Mouse (Mus musculus): Measurements from ENCODE around the gene Srrd.
"Not testable (repeated sequence)": the region's sequence is repeated elsewhere in the genome, so short reads cannot be mapped to it uniquely, and the experiment has no call there.

The Srrd gene

DNA sequence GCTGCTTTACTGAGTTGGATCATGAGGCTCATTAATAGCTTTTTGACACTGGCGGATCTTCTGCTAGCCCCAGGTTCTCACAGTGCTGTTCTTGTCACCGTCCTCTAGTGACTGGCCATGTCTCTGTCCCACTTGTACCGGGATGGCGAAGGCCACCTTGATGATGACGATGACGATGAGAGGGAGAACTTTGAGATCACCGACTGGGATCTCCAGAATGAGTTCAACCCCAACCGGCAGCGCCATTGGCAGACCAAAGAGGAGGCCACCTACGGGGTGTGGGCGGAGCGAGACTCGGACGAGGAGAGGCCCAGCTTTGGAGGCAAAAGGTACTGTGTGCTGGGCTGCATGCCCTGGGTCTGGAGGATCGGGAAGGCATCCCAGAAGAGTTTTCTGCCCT, 15.0 kb downstream of the Srrd start:
- Histone ChIP-seq H3K27me3 (ENCODE audit: insufficient read depth, low read length) (no peaks in the 10 kb centered on the region), H3K4me3 (replicated peaks; ENCODE audit: low read length) (no peak overlapping the region), H3K4me1 (replicated peaks; ENCODE audit: low read depth, low read length) (peaks cover 44% of the 10 kb centered on the region), H3K36me3 (ENCODE audit: insufficient read depth, low read length) (peaks cover 55% of the 10 kb centered on the region), H3K9me3 (ENCODE audit: low read length) (no peaks in the 10 kb centered on the region)
- TF ChIP-seq CTCF (conservative IDR thresholded peaks at IDR 0.05; ENCODE audit: low read length) (no peak), NANOG (IDR thresholded peaks at IDR 0.05; ENCODE audit: borderline replicate concordance, low read length) (no peak), POU5F1 (IDR thresholded peaks at IDR 0.05; ENCODE audit: borderline replicate concordance, low read length) (no peak)

DNA sequence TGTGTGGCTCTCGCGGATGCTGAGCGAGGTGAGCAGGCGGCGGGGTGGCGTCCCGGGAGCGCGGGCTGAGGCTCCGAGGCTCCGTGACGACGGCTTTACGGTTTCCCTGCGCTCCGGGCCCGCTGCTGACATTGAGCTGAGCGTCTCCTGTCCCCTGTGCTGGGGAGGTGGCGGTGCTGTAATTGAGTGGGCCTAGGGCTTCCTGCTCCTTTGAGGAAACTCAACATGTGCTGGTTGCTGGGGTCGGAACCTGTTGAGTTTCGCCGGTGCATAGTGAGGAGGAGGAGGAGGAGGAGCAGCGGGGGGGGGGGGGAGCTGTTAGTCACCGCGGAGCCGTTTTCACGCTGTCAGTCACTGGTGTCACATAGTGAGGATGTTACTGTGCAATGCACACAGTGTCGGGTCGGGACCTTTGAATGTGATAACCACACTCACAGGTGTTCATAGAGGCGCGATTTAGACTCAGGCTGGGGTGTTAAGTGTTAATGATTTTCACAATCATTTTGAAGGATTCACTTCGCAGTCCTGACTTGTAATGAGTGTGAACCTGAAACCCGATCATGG, 16.3 kb downstream of the Srrd start:
- H3K27me3 ChIP-seq (ENCODE audit: insufficient read depth, low read length): no peaks in the 10 kb centered on the region
- peaks cover 42% of the 10 kb centered on the region for H3K36me3 ChIP-seq (ENCODE audit: insufficient read depth, low read length)
- H3K4me1 ChIP-seq (replicated peaks; ENCODE audit: low read depth, low read length): peaks cover 37% of the 10 kb centered on the region
- no peaks in the 10 kb centered on the region for H3K9me3 ChIP-seq (ENCODE audit: low read length)
- TF ChIP-seq CTCF (conservative IDR thresholded peaks at IDR 0.05; ENCODE audit: low read length) (no peak), NANOG (IDR thresholded peaks at IDR 0.05; ENCODE audit: borderline replicate concordance, low read length) (no peak), POU5F1 (IDR thresholded peaks at IDR 0.05; ENCODE audit: borderline replicate concordance, low read length) (no peak)
- H3K4me3 ChIP-seq (replicated peaks; ENCODE audit: low read length): peak overlapping the region; percentile 99

DNA sequence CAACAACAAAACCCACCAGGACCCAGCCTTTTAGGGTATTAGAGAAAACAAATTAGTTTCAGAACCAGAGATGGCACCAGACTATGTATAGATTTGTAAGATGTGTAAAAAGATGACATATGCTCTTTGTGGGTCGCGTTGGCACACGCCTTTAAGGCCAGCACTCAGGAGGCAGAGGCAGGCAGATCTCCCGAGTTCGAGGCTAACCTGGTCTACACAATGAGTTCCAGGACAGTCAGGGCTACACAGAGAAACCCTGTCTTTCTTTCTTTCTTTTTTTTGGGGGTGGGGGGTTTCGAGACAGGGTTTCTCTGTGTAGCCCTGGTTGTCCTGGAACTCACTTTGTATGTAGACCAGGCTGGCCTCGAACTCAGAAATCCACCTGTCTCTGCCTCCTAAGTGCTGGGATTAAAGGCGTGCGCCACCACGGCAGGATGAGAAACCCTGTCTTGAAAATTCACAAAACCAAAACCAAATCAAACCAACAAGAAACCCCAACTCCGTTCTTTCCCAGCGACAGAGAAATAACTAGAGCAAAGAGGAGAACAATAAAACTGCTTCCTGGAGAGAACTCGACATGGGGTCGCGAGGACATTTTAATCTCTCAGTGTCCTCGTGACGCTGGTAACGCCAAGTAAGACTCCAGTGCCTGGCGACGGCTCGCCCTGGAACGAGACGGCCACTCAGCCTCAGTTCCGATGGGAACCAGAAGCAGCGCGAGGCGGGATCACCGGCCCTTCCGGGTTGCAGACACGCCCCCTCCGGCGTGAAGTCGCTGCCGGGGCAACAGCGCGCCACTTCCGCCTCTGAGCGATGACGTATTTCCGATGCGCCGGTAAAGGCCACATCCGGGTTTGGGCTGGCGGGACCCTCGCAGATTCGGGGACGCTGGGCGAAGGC, 17.0 kb downstream of the Srrd start, which contains the start of gene Tfip11:
Gene Tfip11, plus strand, starts transcription at position 813 of the 900 bp plus-strand sequence.
- Histone ChIP-seq H3K4me1 (replicated peaks; ENCODE audit: low read depth, low read length) (peaks cover 39% of the 10 kb centered on the region), H3K4me3 (replicated peaks; ENCODE audit: low read length) (peak within 1 kb of the TSS; percentile 99), H3K9me3 (ENCODE audit: low read length) (no peaks in the 10 kb centered on the region), H3K27me3 (ENCODE audit: insufficient read depth, low read length) (no peaks in the 10 kb centered on the region), H3K36me3 (ENCODE audit: insufficient read depth, low read length) (peaks cover 35% of the 10 kb centered on the region)
- TF ChIP-seq NANOG (IDR thresholded peaks at IDR 0.05; ENCODE audit: borderline replicate concordance, low read length) (no peak), POU5F1 (IDR thresholded peaks at IDR 0.05; ENCODE audit: borderline replicate concordance, low read length) (no peak), CTCF (conservative IDR thresholded peaks at IDR 0.05; ENCODE audit: low read length) (no peak)

DNA sequence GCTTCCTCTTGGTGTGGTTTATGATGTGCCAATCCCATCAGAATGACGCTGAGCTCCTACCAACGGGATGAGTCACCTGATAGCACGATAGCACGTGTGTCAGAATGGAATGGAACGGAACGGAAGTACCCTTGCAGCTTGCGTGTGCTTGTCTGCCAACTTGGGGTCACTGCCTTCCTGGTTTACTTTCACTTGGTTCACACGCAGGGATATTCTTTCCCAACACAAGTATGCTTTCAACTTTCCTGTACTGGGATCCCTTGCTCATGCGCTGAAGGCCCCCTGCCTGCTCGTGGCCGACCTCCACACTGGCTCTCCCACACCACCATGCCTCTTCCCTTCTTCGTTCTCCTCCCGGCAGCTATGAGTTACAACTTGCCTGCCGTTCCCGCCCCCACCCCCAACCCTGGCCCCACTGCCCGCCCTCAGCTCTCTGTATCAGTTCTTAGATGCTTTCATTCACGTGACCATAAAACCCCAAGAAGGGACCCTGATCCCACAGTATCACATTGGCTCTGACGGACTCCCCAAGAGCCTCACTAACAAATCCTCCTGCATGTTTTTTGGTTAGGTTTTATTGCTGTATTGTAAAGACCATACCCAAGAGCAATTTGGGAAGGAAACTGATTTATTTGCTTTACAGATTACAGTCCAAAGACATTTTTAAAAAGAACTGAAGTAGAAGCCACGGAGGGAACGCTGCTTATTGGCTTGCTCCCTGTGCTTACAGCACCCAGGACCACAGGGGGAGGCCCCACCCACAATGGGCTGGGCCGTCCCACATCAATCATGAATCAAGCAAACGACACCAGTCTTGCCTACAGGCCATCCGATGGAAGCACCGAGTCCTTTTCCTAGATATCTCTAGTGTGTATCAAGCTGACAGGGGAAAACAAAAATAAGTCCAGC, 17.9 kb downstream of the Srrd start:
- Histone ChIP-seq H3K4me3 (replicated peaks; ENCODE audit: low read length) (peak overlapping the region; percentile 99), H3K9me3 (ENCODE audit: low read length) (no peaks in the 10 kb centered on the region), H3K36me3 (ENCODE audit: insufficient read depth, low read length) (peaks cover 26% of the 10 kb centered on the region), H3K27me3 (ENCODE audit: insufficient read depth, low read length) (no peaks in the 10 kb centered on the region), H3K4me1 (replicated peaks; ENCODE audit: low read depth, low read length) (peaks cover 48% of the 10 kb centered on the region)
- no peak for TF ChIP-seq CTCF (conservative IDR thresholded peaks at IDR 0.05; ENCODE audit: low read length)
- no peak for TF ChIP-seq NANOG (IDR thresholded peaks at IDR 0.05; ENCODE audit: borderline replicate concordance, low read length)
- TF ChIP-seq POU5F1 (IDR thresholded peaks at IDR 0.05; ENCODE audit: borderline replicate concordance, low read length): no peak

DNA sequence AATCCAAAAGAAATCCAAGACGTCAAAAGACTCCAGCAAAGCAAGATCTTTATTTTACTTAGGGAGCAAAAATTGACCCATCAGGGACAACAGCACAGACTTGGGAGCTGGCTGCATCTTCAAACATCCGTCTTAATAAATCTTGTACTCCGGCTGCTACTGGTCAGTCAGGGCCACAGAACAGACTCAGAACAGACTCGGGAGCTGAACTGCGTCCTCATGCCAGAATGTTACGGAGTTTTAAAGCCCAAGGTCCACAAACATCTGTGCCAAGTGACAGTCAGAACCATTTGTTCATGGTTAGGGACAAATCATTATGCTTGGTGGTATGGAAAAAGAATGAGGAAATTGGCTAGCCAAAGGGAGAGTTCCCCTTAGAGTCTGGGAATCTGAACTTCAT, 19.6 kb downstream of the Srrd start:
- no peak for TF ChIP-seq POU5F1 (IDR thresholded peaks at IDR 0.05; ENCODE audit: borderline replicate concordance, low read length)
- TF ChIP-seq NANOG (IDR thresholded peaks at IDR 0.05; ENCODE audit: borderline replicate concordance, low read length): no peak
- no peak for TF ChIP-seq CTCF (conservative IDR thresholded peaks at IDR 0.05; ENCODE audit: low read length)
- Histone ChIP-seq H3K27me3 (ENCODE audit: insufficient read depth, low read length) (no peaks in the 10 kb centered on the region), H3K4me3 (replicated peaks; ENCODE audit: low read length) (no peak overlapping the region), H3K9me3 (ENCODE audit: low read length) (no peaks in the 10 kb centered on the region), H3K36me3 (ENCODE audit: insufficient read depth, low read length) (peaks cover 10% of the 10 kb centered on the region), H3K4me1 (replicated peaks; ENCODE audit: low read depth, low read length) (peaks cover 57% of the 10 kb centered on the region)

GRCm38 (mm10) chr5:112321376-112321775, 21.5 kb downstream of the Srrd start:
- Histone ChIP-seq H3K4me1 (replicated peaks; ENCODE audit: low read depth, low read length) (peaks cover 40% of the 10 kb centered on the region), H3K36me3 (ENCODE audit: insufficient read depth, low read length) (peaks cover under 1% of the 10 kb centered on the region; the same call in 1 of the 2 replicates), H3K9me3 (ENCODE audit: low read length) (no peaks in the 10 kb centered on the region), H3K4me3 (replicated peaks; ENCODE audit: low read length) (no peak overlapping the region), H3K27me3 (ENCODE audit: insufficient read depth, low read length) (no peaks in the 10 kb centered on the region)
- no peak for TF ChIP-seq NANOG (IDR thresholded peaks at IDR 0.05; ENCODE audit: borderline replicate concordance, low read length)

DNA sequence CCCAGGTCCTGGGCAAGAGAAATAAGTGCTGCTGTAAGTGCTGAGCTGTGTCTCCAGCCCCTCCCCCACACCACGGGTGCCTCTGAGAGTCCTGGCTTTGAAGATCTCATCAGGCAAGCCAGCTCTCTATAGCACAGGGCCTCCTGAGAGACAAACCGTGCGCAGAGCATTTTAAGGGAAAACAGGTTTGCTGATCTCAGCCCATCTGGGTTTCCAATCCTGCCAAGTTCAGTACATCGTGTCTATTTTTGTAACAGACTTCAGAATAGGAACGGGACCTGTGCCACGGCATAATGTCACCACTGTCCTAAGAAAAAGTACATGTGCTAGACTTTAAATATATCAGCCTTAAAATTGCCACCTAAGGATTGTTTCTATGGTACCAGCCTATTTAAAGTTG, 21.9 kb downstream of the Srrd start:
- no peaks in the 10 kb centered on the region for H3K9me3 ChIP-seq (ENCODE audit: low read length)
- H3K4me3 ChIP-seq (replicated peaks; ENCODE audit: low read length): no peak overlapping the region
- TF ChIP-seq POU5F1 (IDR thresholded peaks at IDR 0.05; ENCODE audit: borderline replicate concordance, low read length) (no peak), CTCF (conservative IDR thresholded peaks at IDR 0.05; ENCODE audit: low read length) (no peak), NANOG (IDR thresholded peaks at IDR 0.05; ENCODE audit: borderline replicate concordance, low read length) (no peak)
- H3K27me3 ChIP-seq (ENCODE audit: insufficient read depth, low read length): no peaks in the 10 kb centered on the region
- H3K36me3 ChIP-seq (ENCODE audit: insufficient read depth, low read length): peaks cover 5% of the 10 kb centered on the region; the same call in 1 of the 2 replicates
- H3K4me1 ChIP-seq (replicated peaks; ENCODE audit: low read depth, low read length): peaks cover 40% of the 10 kb centered on the region

DNA sequence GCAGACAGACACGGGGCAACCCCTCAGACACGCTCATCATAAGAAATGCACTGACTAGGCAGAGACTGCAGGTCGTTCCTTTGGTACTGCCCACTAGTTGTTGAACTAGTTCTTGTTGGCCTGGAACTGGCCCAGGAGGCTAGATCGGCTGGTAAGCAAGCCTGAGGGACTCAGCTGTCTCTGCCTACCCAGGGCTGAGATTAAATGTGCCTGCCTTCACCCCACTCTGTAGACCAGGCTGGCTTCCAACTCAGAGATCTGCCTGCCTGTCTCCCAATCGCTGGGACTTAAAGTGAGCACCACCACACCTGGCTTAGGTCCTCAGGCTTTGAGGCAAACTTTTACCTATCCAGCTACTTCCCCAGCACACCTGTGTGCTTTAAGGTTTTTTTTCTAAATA, 22.5 kb downstream of the Srrd start:
- TF ChIP-seq CTCF (conservative IDR thresholded peaks at IDR 0.05; ENCODE audit: low read length): no peak
- TF ChIP-seq POU5F1 (IDR thresholded peaks at IDR 0.05; ENCODE audit: borderline replicate concordance, low read length): no peak
- no peak for TF ChIP-seq NANOG (IDR thresholded peaks at IDR 0.05; ENCODE audit: borderline replicate concordance, low read length)
- Histone ChIP-seq H3K4me1 (replicated peaks; ENCODE audit: low read depth, low read length) (peaks cover 34% of the 10 kb centered on the region), H3K4me3 (replicated peaks; ENCODE audit: low read length) (no peak overlapping the region), H3K27me3 (ENCODE audit: insufficient read depth, low read length) (no peaks in the 10 kb centered on the region), H3K36me3 (ENCODE audit: insufficient read depth, low read length) (peaks cover 10% of the 10 kb centered on the region), H3K9me3 (ENCODE audit: low read length) (no peaks in the 10 kb centered on the region)

GRCm38 (mm10) chr5:112319343-112319742, 23.5 kb downstream of the Srrd start:
- peaks cover 19% of the 10 kb centered on the region for H3K36me3 ChIP-seq (ENCODE audit: insufficient read depth, low read length)
- peaks cover 30% of the 10 kb centered on the region for H3K4me1 ChIP-seq (replicated peaks; ENCODE audit: low read depth, low read length)
- H3K9me3 ChIP-seq (ENCODE audit: low read length); H3K27me3 ChIP-seq (ENCODE audit: insufficient read depth, low read length): not testable (repeated sequence)
- H3K4me3 ChIP-seq (replicated peaks; ENCODE audit: low read length): 0 out of 2 replicates have a peak overlapping the region, but pooled peaks have one; percentile 1
